In genomic region chr10:66937116-66937515, GRCm38 (mm10) we compare ENCODE assay signal across 19 mouse cellular contexts.
DNase-seq lines count a peak whose midpoint lies in the region; ATAC-seq and TF ChIP-seq lines count a peak whose summit lies in the region.
"Had no signal": no experiment of that assay in that cellular context is flagged by ENCODE, and none has a peak within 500 bp of the region (broad histone marks: within the 10 kb centered on the region; RNA-seq: fewer than 3 reads in every experiment).

No protein-coding gene starts in this region.

- peaks cover 10 to 49% of the 10 kb centered on the region in 2 experiments for H3K4me1 ChIP-seq in CH12.LX (ENCODE audit: control insufficient read depth in 1 of 2, insufficient read depth in 2 of 2)
- H3K4me1 ChIP-seq in hindbrain, embryonic 11.5 days (replicated peaks; ENCODE audit: control insufficient read depth, insufficient read depth, low read length), result no peaks in the 10 kb centered on the region
- H3K4me1 ChIP-seq: liver, embryonic 15.5 days; stomach, embryonic 15.5 days had no signal

- H3K79me2 ChIP-seq in CH12.LX (replicated peaks; ENCODE audit: control insufficient read depth, extremely low read depth, insufficient read depth, poor library complexity, severe bottlenecking), result no peaks in the 10 kb centered on the region

- TF ChIP-seq POLR2A in CH12.LX (IDR thresholded peaks at IDR 0.05; ENCODE audit: low read depth, low read length), result peak; percentile 50

- no peak for TF ChIP-seq RAD21 in CH12.LX (IDR thresholded peaks at IDR 0.05; ENCODE audit: low read depth, low read length)

- H3K36me3 ChIP-seq in CH12.LX (replicated peaks in 1 of 2; ENCODE audit: control insufficient read depth in 1 of 2, insufficient read depth in 1 of 2, low read length in 1 of 2), result no peaks in the 10 kb centered on the region
- no peaks in the 10 kb centered on the region for H3K36me3 ChIP-seq in hindbrain, embryonic 11.5 days (ENCODE audit: control insufficient read depth, insufficient read depth, low read length)
- H3K36me3 ChIP-seq: heart, embryonic 15.5 days; liver, embryonic 15.5 days; stomach, embryonic 15.5 days had no signal

- DNase-seq in layer of hippocampus, adult 9-11 months, result peak; percentile 64
- no peak for DNase-seq in layer of hippocampus, adult 8-10 months (ENCODE audit: low spot score in 2 of 2)
- peak; percentile 29 for DNase-seq in 416B (ENCODE audit: low read depth)
- peak; percentile 73 for DNase-seq in CH12.LX (ENCODE audit: extremely low read depth)
- DNase-seq in adrenal gland, postnatal 36 days, result no peak
- no peak for DNase-seq in hindbrain, embryonic 11.5 days (ENCODE audit: low spot score)
- DNase-seq in ovary, postnatal 36 days (ENCODE audit: low spot score), result no peak
- DNase-seq: cerebellum, adult 9-10 months; gastrocnemius, postnatal 25 days; kidney, adult 9 months; right cerebral cortex, adult 18-20 months; thymus, postnatal 4 days had no signal

- no peak for TF ChIP-seq CTCF in CH12.LX (conservative IDR thresholded peaks at IDR 0.05 in 1 of 2, IDR thresholded peaks at IDR 0.05 in 1 of 2; ENCODE audit: low read depth in 2 of 2, low read length in 2 of 2)

- dilution Hi-C loops in CH12.LX (cut with MboI; ENCODE audit: extremely low pct_ligation_motif_present, extremely low pct_unique_long_range_greater_than_20kb, low sequenced_read_pairs), result no loop called here

- H3K27ac ChIP-seq in CH12.LX (ENCODE audit: insufficient read depth, low read depth), result peak overlapping the region; percentile 69
- no peak overlapping the region for H3K27ac ChIP-seq in hindbrain, embryonic 11.5 days (ENCODE audit: low read depth, low read length)
- H3K27ac ChIP-seq: heart, embryonic 15.5 days; hindbrain, embryonic 14.5 days; liver, embryonic 15.5 days; stomach, embryonic 15.5 days had no signal

- H3K9ac ChIP-seq in CH12.LX (ENCODE audit: insufficient read depth, low read depth), result peak overlapping the region; percentile 80
- no peak overlapping the region for H3K9ac ChIP-seq in hindbrain, embryonic 11.5 days (ENCODE audit: low read depth, low read length)
- H3K9ac ChIP-seq: heart, embryonic 15.5 days; hindbrain, embryonic 14.5 days; liver, embryonic 15.5 days; stomach, embryonic 15.5 days had no signal

- H3K27me3 ChIP-seq in CH12.LX (replicated peaks), result no peaks in the 10 kb centered on the region
- no peaks in the 10 kb centered on the region for H3K27me3 ChIP-seq in hindbrain, embryonic 11.5 days (ENCODE audit: control insufficient read depth, insufficient read depth, low read length)
- H3K27me3 ChIP-seq: heart, embryonic 15.5 days; liver, embryonic 15.5 days; megakaryocyte, embryonic 14.5 days; stomach, embryonic 15.5 days had no signal

- WGBS in hindbrain, embryonic 11.5 days, result 91% methylated on average over 13 of the region's 13 CpGs

- peak; percentile 90 for TF ChIP-seq EP300 in CH12.LX (IDR thresholded peaks at IDR 0.05; ENCODE audit: low read length)

- peak overlapping the region; percentile 85 for H3K4me2 ChIP-seq in CH12.LX (ENCODE audit: insufficient read depth, low read depth, poor library complexity, severe bottlenecking)
- H3K4me2 ChIP-seq in hindbrain, embryonic 11.5 days (replicated peaks; ENCODE audit: low read depth, low read length), result no peak overlapping the region
- H3K4me2 ChIP-seq: heart, embryonic 15.5 days; hindbrain, embryonic 14.5 days; liver, embryonic 15.5 days; stomach, embryonic 15.5 days had no signal

- in situ Hi-C loops in CH12.LX (cut with MboI; ENCODE audit: low pct_ligation_motif_present, low pct_unique_long_range_greater_than_20kb, low sequenced_read_pairs), result no loop called here

- H3K4me3 ChIP-seq in CH12.LX (replicated peaks in 1 of 3; ENCODE audit: low read depth in 2 of 3, low read length in 2 of 3, poor library complexity in 1 of 3), result peak overlapping the region in 2 of 3 experiments; percentile 7 to 52
- H3K4me3 ChIP-seq in hindbrain, embryonic 11.5 days (ENCODE audit: low read depth, low read length), result no peak overlapping the region
- H3K4me3 ChIP-seq: erythroblast, embryonic 14.5 days; heart, embryonic 15.5 days; liver, embryonic 15.5 days; megakaryocyte, embryonic 14.5 days; stomach, embryonic 15.5 days had no signal

- no peaks in the 10 kb centered on the region for H3K9me3 ChIP-seq in CH12.LX (replicated peaks; ENCODE audit: low read length)
- H3K9me3 ChIP-seq in hindbrain, embryonic 11.5 days (ENCODE audit: control insufficient read depth, low read length), result no peaks in the 10 kb centered on the region
- H3K9me3 ChIP-seq: heart, embryonic 15.5 days; liver, embryonic 15.5 days; megakaryocyte, embryonic 14.5 days; stomach, embryonic 15.5 days had no signal

- ATAC-seq in inflammation-experienced regulatory T-cells, adult 6 months, result peak; percentile 67
- ATAC-seq in hindbrain, embryonic 11.5 days (ENCODE audit: low FRiP score), result no peak

TF ChIP-seq in CH12.LX, 34 proteins besides CTCF, POLR2A, EP300 and RAD21:
- TF ChIP-seq MAX (IDR thresholded peaks at IDR 0.05; ENCODE audit: low read length) (0 out of 2 replicates have a peak, but pooled peaks have one; percentile 45), ETS1 (conservative IDR thresholded peaks at IDR 0.05; ENCODE audit: low read depth, low read length) (peak; percentile 68), ZKSCAN1 (IDR thresholded peaks at IDR 0.05; ENCODE audit: borderline replicate concordance, low read depth, low read length) (no peak), TCF12 (IDR thresholded peaks at IDR 0.05; ENCODE audit: low read depth, low read length) (peak; percentile 76), ELF1 (IDR thresholded peaks at IDR 0.05; ENCODE audit: low read depth, low read length) (peak; percentile 78), PAX5 (IDR thresholded peaks at IDR 0.05; ENCODE audit: low read length) (no peak), IRF4 (IDR thresholded peaks at IDR 0.05; ENCODE audit: low read depth, low read length) (peak; percentile 86), USF1 (IDR thresholded peaks at IDR 0.05; ENCODE audit: low read depth, low read length) (no peak), MAFK (IDR thresholded peaks at IDR 0.05; ENCODE audit: insufficient replicate concordance, low read length) (peak; percentile 72), NRF1 (IDR thresholded peaks at IDR 0.05; ENCODE audit: low read depth, low read length) (peak; percentile 75), HCFC1 (IDR thresholded peaks at IDR 0.05; ENCODE audit: low read depth, low read length) (peak; percentile 48; the same call in 1 of the 2 replicates), JUND (conservative IDR thresholded peaks at IDR 0.05; ENCODE audit: low read depth, low read length) (peak; percentile 77; the same call in 1 of the 2 replicates), TBP (conservative IDR thresholded peaks at IDR 0.05; ENCODE audit: low read depth, low read length) (peak; percentile 66), BHLHE40 (IDR thresholded peaks at IDR 0.05; ENCODE audit: low read depth, low read length) (peak; percentile 44), CHD1 (IDR thresholded peaks at IDR 0.05; ENCODE audit: low read depth, low read length) (no peak; the same call in 1 of the 2 replicates), CHD2 (IDR thresholded peaks at IDR 0.05; ENCODE audit: low read length) (peak; percentile 37; the same call in 1 of the 2 replicates), SMC3 (IDR thresholded peaks at IDR 0.05; ENCODE audit: low read depth, low read length) (peak; percentile 18), MEF2A (IDR thresholded peaks at IDR 0.05; ENCODE audit: borderline replicate concordance, low read depth, low read length) (0 out of 2 replicates have a peak, but pooled peaks have one; percentile 19), RCOR1 (conservative IDR thresholded peaks at IDR 0.05; ENCODE audit: low read depth, low read length) (no peak), JUN (IDR thresholded peaks at IDR 0.05; ENCODE audit: insufficient read depth, low read depth, low read length) (peak; percentile 66)

Comparison
In these comparisons a context has a peak if more than half of its experiments do, and no peak if none do; other contexts are left out.
1. DNase-seq: peak in layer of hippocampus, adult 9-11 months (single experiment), 416B (single experiment) and CH12.LX (single experiment); none in layer of hippocampus, adult 8-10 months (0 of 2), adrenal gland, postnatal 36 days (0 of 2), hindbrain, embryonic 11.5 days (single experiment) and ovary, postnatal 36 days (single experiment).